Mouse (Mus musculus) CD4-positive helper T cell, adult 2 months (primary cell): ENCODE results near the gene Olfr1318.

Experiments
- DNase-seq: peaks from one replicate; pipeline ENCODE4 v3.0.0-alpha.2; 2012; ENCODE audit warnings: low read depth, missing footprints, low spot score

Olfr1318 gene

DNA sequence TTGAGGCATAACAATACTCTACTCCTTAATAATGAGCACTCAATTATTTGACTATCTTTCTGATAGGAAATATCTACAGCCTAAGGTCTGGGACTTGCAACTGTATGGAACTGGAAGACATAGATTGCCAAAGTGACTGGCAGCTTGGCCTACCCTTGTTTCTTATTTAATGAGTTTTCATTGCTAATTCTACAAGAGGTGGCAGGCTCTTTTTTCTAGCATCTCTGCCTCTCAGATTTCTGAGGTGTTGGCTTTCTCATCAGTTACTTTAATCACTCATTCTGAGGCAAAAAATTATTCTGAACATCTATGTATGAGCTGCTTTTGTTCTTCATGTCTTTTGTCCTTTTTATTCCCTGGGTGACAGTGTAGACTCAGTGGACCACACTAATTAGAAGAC lies at the start of gene Olfr1318:
Gene Olfr1318 (plus strand): TSS at position 301 of the 400 bp plus-strand sequence.
- no peak for DNase-seq

DNA sequence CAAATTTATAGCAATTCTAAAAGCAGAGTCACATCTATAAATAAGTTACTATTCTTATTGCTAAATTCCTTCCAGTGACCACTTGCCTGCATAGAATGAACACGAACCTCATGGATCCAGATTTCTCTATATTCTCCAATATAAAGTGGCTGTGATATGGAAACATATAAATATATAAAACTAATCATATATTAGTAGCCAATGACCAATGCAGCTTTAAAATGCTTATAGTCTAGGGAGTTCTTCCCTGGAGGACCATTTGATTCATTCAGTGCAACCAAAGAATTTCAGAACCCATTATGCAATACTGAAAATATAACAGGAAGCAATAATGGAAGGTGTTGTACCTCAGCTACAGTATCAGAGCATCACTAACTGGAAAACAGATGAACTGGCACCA lies 38.7 kb upstream of the Olfr1318 start, which contains the start of gene Olfr1315-ps1:
Gene Olfr1315-ps1 (minus strand): TSS at position 101 of the 400 bp plus-strand sequence.
- no peak for DNase-seq

DNA sequence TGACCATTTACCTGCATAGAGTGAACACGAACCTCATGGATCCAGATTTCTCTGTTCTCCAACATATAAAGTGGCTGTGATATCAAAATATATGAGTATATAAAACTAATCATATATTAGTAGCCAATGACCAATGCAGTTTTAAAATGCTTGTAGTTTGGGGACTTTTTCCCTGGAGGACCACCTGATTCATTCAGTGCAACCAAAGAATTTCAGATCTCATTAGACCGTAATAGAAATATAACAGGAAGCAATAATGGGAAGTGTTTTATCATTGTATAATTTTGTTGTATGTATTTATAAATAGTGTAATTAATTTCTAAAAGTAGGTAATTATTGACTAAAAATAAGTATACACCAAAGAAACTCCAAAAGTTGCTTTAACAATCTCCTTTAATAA lies 19.1 kb upstream of the Olfr1318 start, which contains the start of gene Olfr1316:
Gene Olfr1316 (minus strand): TSS at position 101 of the 400 bp plus-strand sequence.
- DNase-seq = no peak

DNA sequence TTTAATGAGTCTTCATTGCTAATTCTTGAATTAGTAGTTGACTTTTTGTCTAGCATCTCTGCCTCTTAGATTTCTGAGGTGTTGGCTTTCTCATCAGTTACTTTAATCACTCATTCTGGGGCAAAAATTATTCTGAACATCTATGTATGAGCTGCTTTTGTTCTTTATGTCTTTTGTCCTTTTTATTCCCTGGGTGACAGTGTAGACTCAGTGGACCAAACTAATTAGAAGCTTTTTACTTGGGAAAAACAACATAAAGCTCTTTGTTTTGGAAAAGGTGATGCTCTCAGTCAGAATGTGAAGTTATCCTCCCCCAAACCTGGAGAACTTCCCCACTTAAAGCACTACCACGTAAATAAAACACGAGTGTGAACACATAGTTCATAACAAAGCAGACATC lies 14.0 kb upstream of the Olfr1318 start, which contains the start of gene Olfr1317:
Gene Olfr1317 (plus strand): TSS at position 301 of the 400 bp plus-strand sequence.
- no peak for DNase-seq

DNA sequence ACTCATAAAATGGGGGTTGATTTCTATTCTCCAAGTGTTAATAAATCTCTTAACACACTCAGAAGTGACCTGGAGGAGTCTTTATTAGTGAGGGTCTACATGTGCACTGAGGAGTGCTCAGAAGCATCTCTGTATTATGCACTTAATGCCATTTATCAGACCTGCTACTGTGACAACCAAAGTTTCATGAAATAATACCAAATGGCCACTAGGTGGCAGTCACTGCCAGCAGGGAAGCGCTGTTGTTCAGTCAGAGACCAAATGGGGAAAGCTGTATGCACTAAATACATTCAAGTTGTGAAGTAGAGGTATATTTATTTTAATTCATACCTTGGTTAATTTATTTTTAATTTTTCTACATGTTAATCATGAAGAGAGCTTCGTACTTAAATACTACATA lies 42.9 kb downstream of the Olfr1318 start:
- peak; percentile 71 for DNase-seq

DNA sequence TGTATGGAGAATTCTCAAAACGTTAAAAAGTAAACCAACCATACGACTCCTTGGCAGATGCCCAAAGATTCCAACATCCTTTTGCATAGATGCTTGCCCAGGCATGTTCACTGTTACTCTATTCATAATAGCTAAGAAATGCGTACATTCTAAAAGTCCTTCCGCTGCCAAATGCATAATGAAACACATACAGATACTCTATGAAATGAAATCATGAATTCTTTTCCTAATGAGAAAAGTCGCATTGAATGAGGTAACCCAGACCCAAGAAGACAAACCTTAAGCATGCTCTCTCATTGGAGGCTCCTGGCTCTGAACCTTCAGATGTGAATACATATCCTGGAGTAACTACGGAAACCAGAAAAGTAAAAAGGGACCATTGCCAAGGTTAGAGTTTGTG lies 49.1 kb downstream of the Olfr1318 start:
- no peak for DNase-seq
